Mouse (Mus musculus): ENCODE data around the gene Htra3. TPM values are rescaled to one million over a fixed set of nuclear protein-coding genes. Genes with fewer than 3 reads are reported as not detected.

The Htra3 gene
- polyA plus RNA-seq, 1 experiment from 2014 or later, result 10.9 TPM

- H3K4me3 ChIP-seq, result no peak overlapping the region
- no peaks in the 10 kb centered on the region for H3K9me3 ChIP-seq
- H3K4me2 ChIP-seq (replicated peaks), result no peak overlapping the region
- no peak overlapping the region for H3K9ac ChIP-seq (replicated peaks)
- H3K36me3 ChIP-seq, result no peaks in the 10 kb centered on the region
- WGBS, result 75% methylated on average over 8 of the region's 8 CpGs
- no peak overlapping the region for H3K27ac ChIP-seq (replicated peaks)
- no peak for ATAC-seq (replicated peaks)
- no peaks in the 10 kb centered on the region for H3K27me3 ChIP-seq
- no peaks in the 10 kb centered on the region for H3K4me1 ChIP-seq
Observed at GRCm38 (mm10) chr5:35690485-35691165, 11.0 kb upstream of the Htra3 start.

- Histone ChIP-seq H3K27ac (replicated peaks) (no peak overlapping the region), H3K36me3 (no peaks in the 10 kb centered on the region), H3K4me1 (no peaks in the 10 kb centered on the region), H3K9ac (replicated peaks) (no peak overlapping the region), H3K27me3 (no peaks in the 10 kb centered on the region), H3K4me3 (no peak overlapping the region), H3K9me3 (no peaks in the 10 kb centered on the region), H3K4me2 (replicated peaks) (no peak overlapping the region)
- no peak for ATAC-seq (replicated peaks)
Observed at GRCm38 (mm10) chr5:35689374-35689773, 9.8 kb upstream of the Htra3 start.

- no peak overlapping the region for H3K4me3 ChIP-seq
- WGBS, result 81% methylated on average over 2 of the region's 2 CpGs
- ATAC-seq (replicated peaks), result no peak
- H3K4me2 ChIP-seq (replicated peaks), result no peak overlapping the region
- no peaks in the 10 kb centered on the region for H3K27me3 ChIP-seq
- H3K9ac ChIP-seq (replicated peaks), result no peak overlapping the region
- no peaks in the 10 kb centered on the region for H3K36me3 ChIP-seq
- no peak overlapping the region for H3K27ac ChIP-seq (replicated peaks)
- no peaks in the 10 kb centered on the region for H3K9me3 ChIP-seq
- H3K4me1 ChIP-seq, result no peaks in the 10 kb centered on the region
Observed at GRCm38 (mm10) chr5:35688851-35689250, 9.3 kb upstream of the Htra3 start.

- 71% methylated on average over 5 of the region's 5 CpGs for WGBS
- H3K4me2 ChIP-seq (replicated peaks), result no peak overlapping the region
- H3K9ac ChIP-seq (replicated peaks), result no peak overlapping the region
- H3K27me3 ChIP-seq, result no peaks in the 10 kb centered on the region
- H3K4me1 ChIP-seq, result no peaks in the 10 kb centered on the region
- H3K9me3 ChIP-seq, result no peaks in the 10 kb centered on the region
- no peak overlapping the region for H3K4me3 ChIP-seq
- ATAC-seq (replicated peaks), result no peak
- H3K36me3 ChIP-seq, result no peaks in the 10 kb centered on the region
- no peak overlapping the region for H3K27ac ChIP-seq (replicated peaks)
Observed at GRCm38 (mm10) chr5:35687098-35687497, 7.5 kb upstream of the Htra3 start.

- H3K4me3 ChIP-seq, result no peak overlapping the region
- no peaks in the 10 kb centered on the region for H3K9me3 ChIP-seq
- no peaks in the 10 kb centered on the region for H3K4me1 ChIP-seq
- no peak overlapping the region for H3K27ac ChIP-seq (replicated peaks)
- no peak overlapping the region for H3K9ac ChIP-seq (replicated peaks)
- no peaks in the 10 kb centered on the region for H3K27me3 ChIP-seq
- no peak overlapping the region for H3K4me2 ChIP-seq (replicated peaks)
- ATAC-seq (replicated peaks), result no peak
- no peaks in the 10 kb centered on the region for H3K36me3 ChIP-seq
- 72% methylated on average over 4 of the region's 4 CpGs for WGBS
Observed at GRCm38 (mm10) chr5:35686336-35686735, 6.8 kb upstream of the Htra3 start.

GRCm38 (mm10) chr5:35685079-35685478 is 5.5 kb upstream of the Htra3 start:
- Histone ChIP-seq H3K4me3 (no peak overlapping the region), H3K9me3 (no peaks in the 10 kb centered on the region), H3K27ac (replicated peaks) (no peak overlapping the region), H3K9ac (replicated peaks) (no peak overlapping the region), H3K4me2 (replicated peaks) (no peak overlapping the region), H3K4me1 (no peaks in the 10 kb centered on the region), H3K36me3 (no peaks in the 10 kb centered on the region), H3K27me3 (peaks cover 6% of the 10 kb centered on the region)
- ATAC-seq (replicated peaks), result no peak
- WGBS, result 63% methylated on average over 3 of the region's 3 CpGs

- no peaks in the 10 kb centered on the region for H3K9me3 ChIP-seq
- ATAC-seq (replicated peaks), result no peak
- H3K4me1 ChIP-seq, result peaks cover 6% of the 10 kb centered on the region; the same call in 1 of the 2 replicates
- H3K27ac ChIP-seq (replicated peaks), result no peak overlapping the region
- H3K36me3 ChIP-seq, result no peaks in the 10 kb centered on the region
- 62% methylated on average over 2 of the region's 2 CpGs for WGBS
- H3K4me2 ChIP-seq (replicated peaks), result no peak overlapping the region
- no peak overlapping the region for H3K4me3 ChIP-seq
- H3K9ac ChIP-seq (replicated peaks), result no peak overlapping the region
- H3K27me3 ChIP-seq, result peaks cover 37% of the 10 kb centered on the region
Observed at GRCm38 (mm10) chr5:35680958-35681357, 1.4 kb upstream of the Htra3 start.

- Histone ChIP-seq H3K4me3 (no peak overlapping the region), H3K27ac (replicated peaks) (no peak overlapping the region), H3K9me3 (no peaks in the 10 kb centered on the region), H3K9ac (replicated peaks) (no peak overlapping the region), H3K4me2 (replicated peaks) (no peak overlapping the region), H3K27me3 (peaks cover 37% of the 10 kb centered on the region), H3K36me3 (no peaks in the 10 kb centered on the region), H3K4me1 (peaks cover 14% of the 10 kb centered on the region; the same call in 1 of the 2 replicates)
- no peak for ATAC-seq (replicated peaks)
- 83% methylated on average over 7 of the region's 7 CpGs for WGBS
Observed at GRCm38 (mm10) chr5:35676964-35677363, 2.6 kb downstream of the Htra3 start.

GRCm38 (mm10) chr5:35674081-35674555 is 5.5 kb downstream of the Htra3 start:
- 63% methylated on average over 4 of the region's 4 CpGs for WGBS
- no peak overlapping the region for H3K4me3 ChIP-seq
- no peak overlapping the region for H3K4me2 ChIP-seq (replicated peaks)
- no peak overlapping the region for H3K9ac ChIP-seq (replicated peaks)
- peaks cover 12% of the 10 kb centered on the region; the same call in 1 of the 2 replicates for H3K4me1 ChIP-seq
- no peaks in the 10 kb centered on the region for H3K36me3 ChIP-seq
- H3K27me3 ChIP-seq, result peaks cover 21% of the 10 kb centered on the region
- no peak for ATAC-seq (replicated peaks)
- H3K9me3 ChIP-seq, result no peaks in the 10 kb centered on the region
- no peak overlapping the region for H3K27ac ChIP-seq (replicated peaks)

GRCm38 (mm10) chr5:35673086-35673485 is 6.5 kb downstream of the Htra3 start:
- 0 out of 2 replicates have a peak, but pooled peaks cover 8% of the 10 kb centered on the region for H3K4me1 ChIP-seq
- H3K36me3 ChIP-seq, result no peaks in the 10 kb centered on the region
- ATAC-seq (replicated peaks), result no peak; the same call in 1 of the 2 replicates
- WGBS, result 63% methylated on average over 7 of the region's 7 CpGs
- H3K9ac ChIP-seq (replicated peaks), result no peak overlapping the region
- H3K4me2 ChIP-seq (replicated peaks), result no peak overlapping the region
- peaks cover 11% of the 10 kb centered on the region for H3K27me3 ChIP-seq
- no peak overlapping the region for H3K27ac ChIP-seq (replicated peaks)
- no peak overlapping the region for H3K4me3 ChIP-seq
- H3K9me3 ChIP-seq, result no peaks in the 10 kb centered on the region

GRCm38 (mm10) chr5:35672581-35672980 is 7.0 kb downstream of the Htra3 start:
- H3K4me2 ChIP-seq (replicated peaks), result no peak overlapping the region
- no peaks in the 10 kb centered on the region for H3K9me3 ChIP-seq
- H3K36me3 ChIP-seq, result no peaks in the 10 kb centered on the region
- no peak overlapping the region for H3K9ac ChIP-seq (replicated peaks)
- 54% methylated on average over 1 of the region's 1 CpGs for WGBS
- 0 out of 2 replicates have a peak, but pooled peaks cover 8% of the 10 kb centered on the region for H3K4me1 ChIP-seq
- no peak overlapping the region for H3K27ac ChIP-seq (replicated peaks)
- ATAC-seq (replicated peaks), result no peak
- no peak overlapping the region for H3K4me3 ChIP-seq
- peaks cover 6% of the 10 kb centered on the region; the same call in 1 of the 2 replicates for H3K27me3 ChIP-seq

GRCm38 (mm10) chr5:35671474-35671891 is 8.1 kb downstream of the Htra3 start:
- WGBS, result 61% methylated on average over 9 of the region's 9 CpGs
- ATAC-seq (replicated peaks), result peak; percentile 46; the same call in 1 of the 2 replicates
- H3K27ac ChIP-seq (replicated peaks), result 0 out of 2 replicates have a peak overlapping the region, but pooled peaks have one; percentile 2

GRCm38 (mm10) chr5:35670412-35670801 is 9.2 kb downstream of the Htra3 start:
- Histone ChIP-seq H3K9ac (replicated peaks) (no peak overlapping the region), H3K27ac (replicated peaks) (no peak overlapping the region), H3K9me3 (no peaks in the 10 kb centered on the region), H3K4me1 (0 out of 2 replicates have a peak, but pooled peaks cover 8% of the 10 kb centered on the region), H3K27me3 (no peaks in the 10 kb centered on the region), H3K36me3 (no peaks in the 10 kb centered on the region), H3K4me2 (replicated peaks) (no peak overlapping the region), H3K4me3 (no peak overlapping the region)
- no peak for ATAC-seq (replicated peaks)
- 52% methylated on average over 6 of the region's 6 CpGs for WGBS

More at GRCm38 (mm10) chr5:35671474-35671891, 8.1 kb downstream of the Htra3 start:
- Histone ChIP-seq H3K9me3 (no peaks in the 10 kb centered on the region), H3K4me2 (replicated peaks) (no peak overlapping the region), H3K36me3 (no peaks in the 10 kb centered on the region), H3K4me1 (0 out of 2 replicates have a peak, but pooled peaks cover 8% of the 10 kb centered on the region), H3K4me3 (no peak overlapping the region), H3K27me3 (no peaks in the 10 kb centered on the region), H3K9ac (replicated peaks) (no peak overlapping the region)
